Mouse (Mus musculus) forebrain, postnatal 0 days (tissue): ENCODE measurements around the gene Phxr2. TPM values are rescaled to one million over a fixed set of nuclear protein-coding genes. Genes with fewer than 3 reads are reported as not detected.

ENCODE experiments used
- ATAC-seq: fragments of 200-750 bp; cut with Nextera tagmentation; 2 replicates; pipeline ENCODE4 v1.8.0; 2017; ENCODE audit warnings: mild to moderate bottlenecking, moderate library complexity
- DNase-seq: peaks from one replicate; pipeline ENCODE4 v3.0.0-alpha.2; 2015
- H3K27ac ChIP-seq: fragments of 300-500 bp; sonication (generic); 2 replicates; pipeline ENCODE4 v1.5.1; 2014; ENCODE audit warnings: low read depth, mild to moderate bottlenecking, antibody characterized with exemption, low read length, moderate library complexity, mixed read lengths
- H3K27me3 ChIP-seq: fragments of 300-500 bp; sonication (generic); 2 replicates; pipeline ENCODE4 v1.6.1; 2014; ENCODE audit warnings: mild to moderate bottlenecking, low read length, mixed read lengths; ENCODE audit not compliant: insufficient read depth
- H3K36me3 ChIP-seq: fragments of 300-500 bp; sonication (generic); 2 replicates; pipeline ENCODE4 v1.6.1; 2014; ENCODE audit warnings: mild to moderate bottlenecking, moderate library complexity; ENCODE audit not compliant: insufficient read depth
- H3K4me1 ChIP-seq: fragments of 300-500 bp; sonication (generic); 2 replicates; pipeline ENCODE4 v1.6.1; 2014; ENCODE audit warnings: antibody characterized with exemption; ENCODE audit not compliant: insufficient read depth
- H3K4me2 ChIP-seq: fragments of 300-500 bp; sonication (generic); 2 replicates; pipeline ENCODE4 v1.6.1; 2014; ENCODE audit warnings: low read depth, mild to moderate bottlenecking, moderate library complexity
- H3K4me3 ChIP-seq: fragments of 300-500 bp; sonication (generic); 2 replicates; pipeline ENCODE4 v1.5.1; 2014; ENCODE audit warnings: low read depth, low read length, mixed read lengths
- H3K9ac ChIP-seq: fragments of 300-500 bp; sonication (generic); 2 replicates; pipeline ENCODE4 v1.6.1; 2014; ENCODE audit warnings: mild to moderate bottlenecking
- H3K9me3 ChIP-seq: fragments of 300-500 bp; sonication (generic); 2 replicates; pipeline ENCODE4 v1.6.1; 2016; ENCODE audit warnings: low read length
- CTCF ChIP-seq: sonication (generic); IDR thresholded peaks from 2 replicates; pipeline ENCODE4 v1.5.1; 2016; ENCODE audit warnings: antibody characterized with exemption, control low read depth, low read depth
- WGBS: fragments of 180-500 bp; shearing (Covaris S2); extraction: QIAGEN DNeasy Blood & Tissue Kit; methylation state at CpG from one replicate; pipeline ENCODE4 v1.1.7; 2014; 5-methylcytosine and 5-hydroxymethylcytosine counted together
- polyA plus RNA-seq: library from polyadenylated mRNA; unstranded; fragments of >200 nt; fragmentation: Nextera tagmentation; extraction: Ambion mirVana; gene quantifications from 2 replicates; pipeline ENCODE4 v1.2.1, GENCODE M21; 2015
- total RNA-seq: library from RNA; depleted of rRNA; stranded (reverse); fragments of >200 nt; gene quantifications from 2 replicates; pipeline ENCODE4 v1.2.3, GENCODE M21; 2014

Phxr2 gene
- total and polyA plus RNA-seq, 2 experiments from 2014 or later: not detected

DNA sequence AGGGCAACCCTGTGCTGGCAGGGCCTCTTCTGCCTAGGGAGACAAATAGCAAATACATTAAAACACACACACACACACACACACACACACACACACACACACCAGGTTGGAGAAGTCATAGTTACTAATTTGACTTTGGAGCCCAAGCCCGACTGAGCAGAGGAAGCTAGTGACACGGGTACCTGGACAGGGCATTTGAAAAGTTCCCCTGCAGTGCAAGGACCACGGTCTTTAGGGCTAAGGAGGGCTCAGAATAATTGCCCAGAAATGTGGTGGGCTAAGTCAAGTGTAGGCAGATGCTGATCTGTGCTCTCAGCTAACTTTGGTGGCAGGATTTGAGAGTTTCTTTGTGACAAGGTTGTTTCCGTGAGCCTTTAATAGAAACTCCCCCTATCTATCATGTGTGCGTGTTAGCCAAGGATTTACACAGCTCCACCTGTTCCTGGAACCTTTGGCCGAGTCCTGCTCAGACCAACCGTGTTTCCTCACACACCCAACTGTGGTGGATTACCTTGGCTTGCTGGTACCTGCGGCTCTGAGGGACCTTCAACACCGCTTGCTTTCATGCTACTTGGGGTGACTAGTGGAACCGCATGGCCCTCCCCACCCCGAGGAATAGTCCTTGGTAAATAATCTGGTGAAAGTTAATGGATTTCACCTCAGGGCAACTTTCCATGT is 6.6 kb upstream of the Phxr2 start:
- Histone ChIP-seq H3K27me3 (no peaks in the 10 kb centered on the region), H3K27ac (no peak overlapping the region), H3K4me2 (no peak overlapping the region), H3K9ac (no peak overlapping the region), H3K36me3 (peaks cover 21% of the 10 kb centered on the region), H3K4me1 (no peaks in the 10 kb centered on the region), H3K4me3 (no peak overlapping the region), H3K9me3 (no peaks in the 10 kb centered on the region)
- DNase-seq (no peak), ATAC-seq (no peak)
- TF ChIP-seq CTCF: no peak
- WGBS: 93% methylated on average over 11 of the region's 11 CpGs

DNA sequence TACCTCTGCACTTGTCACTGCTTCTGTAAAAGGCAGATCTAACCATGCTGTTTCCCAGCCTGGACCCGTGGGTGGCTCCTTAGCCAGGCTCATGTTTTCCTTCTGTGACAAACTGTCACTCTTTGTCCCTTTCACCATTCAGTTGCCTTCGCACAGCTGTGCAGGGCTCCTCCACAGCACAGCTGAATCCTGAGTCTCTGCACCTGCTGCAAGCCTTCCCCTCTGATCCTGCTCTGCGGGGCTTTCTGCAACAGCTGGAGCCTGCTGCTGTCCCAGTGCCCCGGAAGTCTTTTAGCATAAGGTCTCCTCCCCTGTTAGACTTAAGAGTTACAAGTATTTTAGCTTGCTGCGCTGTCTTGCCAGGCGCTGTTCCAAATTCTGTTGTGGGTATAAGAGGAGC is 6.1 kb upstream of the Phxr2 start:
- TF ChIP-seq CTCF: no peak
- H3K27me3 ChIP-seq: no peaks in the 10 kb centered on the region
- H3K9ac ChIP-seq: no peak overlapping the region
- H3K4me1 ChIP-seq: no peaks in the 10 kb centered on the region
- DNase-seq (no peak), ATAC-seq (peak; percentile 73)
- H3K9me3 ChIP-seq: no peaks in the 10 kb centered on the region
- H3K27ac ChIP-seq: no peak overlapping the region
- peaks cover 26% of the 10 kb centered on the region for H3K36me3 ChIP-seq
- 72% methylated on average over 6 of the region's 6 CpGs for WGBS
- H3K4me2 ChIP-seq: no peak overlapping the region
- no peak overlapping the region for H3K4me3 ChIP-seq

DNA sequence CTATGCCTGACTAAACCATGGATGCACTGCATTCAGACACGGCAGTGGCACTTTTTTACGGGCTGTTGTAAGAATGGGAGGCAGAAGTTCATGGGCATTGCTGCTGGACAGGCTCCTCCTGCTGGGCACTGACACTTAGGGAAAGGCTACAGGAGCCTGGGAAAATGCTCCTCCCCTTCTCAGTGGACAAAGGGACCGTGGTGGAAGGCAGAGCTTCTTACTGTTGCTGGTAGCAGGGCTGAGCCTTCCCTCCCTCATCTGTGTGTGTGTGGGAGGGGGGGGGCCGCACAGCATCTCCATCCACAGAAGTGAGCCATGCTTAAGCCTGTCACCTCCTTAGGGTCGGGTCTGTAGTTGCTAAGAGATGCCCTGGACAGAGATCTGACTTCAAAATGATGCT is 5.2 kb upstream of the Phxr2 start:
- Histone ChIP-seq H3K4me1 (no peaks in the 10 kb centered on the region), H3K4me2 (no peak overlapping the region), H3K4me3 (no peak overlapping the region), H3K36me3 (peaks cover 31% of the 10 kb centered on the region), H3K9me3 (no peaks in the 10 kb centered on the region), H3K27ac (no peak overlapping the region), H3K27me3 (no peaks in the 10 kb centered on the region), H3K9ac (no peak overlapping the region)
- 51% methylated on average over 5 of the region's 5 CpGs for WGBS
- DNase-seq (no peak), ATAC-seq (0 out of 2 replicates have a peak, but pooled peaks have one; percentile 11)
- TF ChIP-seq CTCF: no peak

DNA sequence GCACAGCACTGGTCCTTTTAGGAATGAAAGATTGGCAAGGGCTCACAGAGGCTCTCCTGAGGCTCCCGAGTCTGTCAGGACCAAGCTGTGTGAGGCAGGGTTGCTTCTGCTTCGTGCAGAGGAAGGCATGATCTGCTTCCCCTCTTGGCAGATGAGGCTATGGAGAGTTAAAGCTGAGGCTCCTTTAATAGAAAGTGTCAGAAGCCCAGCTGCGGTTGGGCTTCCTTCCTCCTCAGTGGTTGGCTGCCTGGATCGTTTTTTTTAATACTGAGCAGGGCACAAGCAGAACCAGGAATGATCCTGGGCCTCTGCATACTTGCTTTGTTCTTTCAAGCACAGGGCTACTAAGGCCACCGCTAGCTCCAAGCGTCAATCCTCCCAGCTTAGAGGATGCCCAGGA is 4.5 kb upstream of the Phxr2 start:
- no peaks in the 10 kb centered on the region for H3K4me1 ChIP-seq
- H3K27ac ChIP-seq: no peak overlapping the region
- H3K27me3 ChIP-seq: no peaks in the 10 kb centered on the region
- no peak overlapping the region for H3K9ac ChIP-seq
- no peak for TF ChIP-seq CTCF
- no peak overlapping the region for H3K4me2 ChIP-seq
- ATAC-seq (peak; percentile 38; the same call in 1 of the 2 replicates), DNase-seq (no peak)
- 33% methylated on average over 6 of the region's 6 CpGs for WGBS
- H3K4me3 ChIP-seq: no peak overlapping the region
- no peaks in the 10 kb centered on the region for H3K9me3 ChIP-seq
- peaks cover 31% of the 10 kb centered on the region for H3K36me3 ChIP-seq

DNA sequence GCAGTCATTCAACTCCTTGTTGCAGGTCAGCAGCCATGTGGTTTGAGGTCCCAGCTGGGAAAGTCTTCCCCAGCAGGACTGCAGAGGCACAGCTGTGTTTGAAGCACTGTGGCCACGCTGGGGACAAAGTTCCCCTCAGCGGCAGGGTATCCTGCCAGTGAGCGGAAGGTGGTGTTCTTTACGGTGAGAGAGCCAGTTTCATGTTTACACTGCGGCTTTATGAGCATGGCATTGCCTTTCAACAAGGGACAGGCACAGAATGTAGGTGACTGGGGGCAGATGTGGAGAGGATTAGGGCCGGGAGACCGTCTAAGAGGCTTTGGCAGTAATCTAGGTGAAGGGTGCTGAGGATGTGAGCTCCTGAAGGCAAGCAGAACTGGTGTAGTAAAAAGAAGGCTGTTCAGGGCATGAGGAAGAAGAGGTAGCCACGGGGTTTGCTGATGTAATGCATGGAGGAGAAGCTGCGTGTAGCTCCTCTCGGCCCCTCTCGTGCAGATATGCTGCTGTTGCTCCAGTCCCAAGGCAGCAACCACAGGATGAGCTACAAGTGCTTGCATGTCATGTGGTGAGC is 1.7 kb upstream of the Phxr2 start:
- Histone ChIP-seq H3K4me2 (no peak overlapping the region), H3K9ac (no peak overlapping the region), H3K4me1 (no peaks in the 10 kb centered on the region), H3K4me3 (no peak overlapping the region), H3K27me3 (no peaks in the 10 kb centered on the region), H3K9me3 (no peaks in the 10 kb centered on the region), H3K36me3 (peaks cover 24% of the 10 kb centered on the region), H3K27ac (no peak overlapping the region)
- DNase-seq (no peak), ATAC-seq (no peak)
- WGBS: 94% methylated on average over 11 of the region's 11 CpGs
- TF ChIP-seq CTCF: no peak

DNA sequence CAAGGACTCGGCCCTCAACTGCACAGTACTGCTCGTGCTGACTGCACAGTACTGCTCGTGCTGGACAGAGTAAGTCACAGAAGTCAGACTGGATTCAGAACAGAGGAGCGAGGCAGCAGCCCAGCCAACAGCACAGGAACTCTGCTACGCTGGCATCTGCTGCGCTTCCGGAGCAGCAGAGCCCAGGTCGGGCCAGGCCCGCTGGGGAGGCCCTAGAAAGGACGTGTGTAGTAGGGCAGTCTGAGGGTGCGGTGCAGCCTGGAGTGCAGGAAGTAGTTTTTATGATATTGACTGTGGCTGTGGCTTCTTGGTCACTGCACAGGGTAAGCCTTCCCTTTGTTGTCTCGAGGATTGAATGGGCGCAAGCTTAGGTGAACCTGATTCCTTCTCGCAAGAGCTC is 829 bp upstream of the Phxr2 start:
- H3K9ac ChIP-seq: no peak overlapping the region
- H3K4me3 ChIP-seq: no peak overlapping the region
- H3K4me1 ChIP-seq: no peaks in the 10 kb centered on the region
- no peak for DNase-seq
- H3K9me3 ChIP-seq: no peaks in the 10 kb centered on the region
- WGBS: 92% methylated on average over 14 of the region's 14 CpGs
- no peak overlapping the region for H3K4me2 ChIP-seq
- TF ChIP-seq CTCF: no peak
- ATAC-seq: no peak
- H3K27me3 ChIP-seq: no peaks in the 10 kb centered on the region
- H3K27ac ChIP-seq: no peak overlapping the region
- peaks cover 22% of the 10 kb centered on the region for H3K36me3 ChIP-seq

DNA sequence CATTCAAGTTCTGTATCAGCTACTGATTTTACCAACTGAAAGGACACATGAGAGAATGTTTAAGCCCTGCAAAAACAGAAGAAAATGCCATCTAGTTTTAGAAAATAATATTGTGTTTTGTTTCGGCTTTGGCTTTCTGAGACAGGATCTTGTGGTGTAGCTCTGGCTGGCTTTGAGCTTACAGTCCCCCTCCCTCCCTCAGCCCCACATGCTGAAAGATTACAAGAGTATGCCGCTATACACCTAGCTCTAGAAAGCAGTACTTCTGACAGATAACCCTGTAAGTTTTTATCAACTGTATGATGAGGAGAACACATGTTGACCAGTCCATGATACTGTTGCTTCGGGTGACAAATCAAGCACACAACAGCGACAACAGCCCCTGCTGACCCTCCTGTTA is 6.7 kb downstream of the Phxr2 start:
- no peaks in the 10 kb centered on the region for H3K9me3 ChIP-seq
- 86% methylated on average over 4 of the region's 4 CpGs for WGBS
- H3K27me3 ChIP-seq: no peaks in the 10 kb centered on the region
- H3K9ac ChIP-seq: no peak overlapping the region
- H3K27ac ChIP-seq: no peak overlapping the region
- no peak for ATAC-seq
- H3K4me3 ChIP-seq: no peak overlapping the region
- no peak for TF ChIP-seq CTCF
- H3K4me2 ChIP-seq: no peak overlapping the region
- no peaks in the 10 kb centered on the region for H3K4me1 ChIP-seq
- DNase-seq: no peak
- no peaks in the 10 kb centered on the region for H3K36me3 ChIP-seq
